Mouse (Mus musculus): ENCODE measurements around the gene Clec12a. TPM values are rescaled to one million over a fixed set of nuclear protein-coding genes. Genes with fewer than 3 reads are reported as not detected.

Clec12a gene
- total and polyA plus RNA-seq, 2 experiments from 2014 or later: 0.36 TPM; not detected in 1

GRCm38 (mm10) chr6:129407324-129407723 is 64.8 kb downstream of the Clec12a start:
- TF ChIP-seq CTCF (IDR thresholded peaks at IDR 0.05; ENCODE audit: low read depth): no peak
- TF ChIP-seq EP300 (IDR thresholded peaks at IDR 0.05; ENCODE audit: low read depth): peak; percentile 69; the same call in 1 of the 2 replicates
- DNase-seq (ENCODE audit: low spot score): peak; percentile 69
- no peaks in the 10 kb centered on the region for H3K27me3 ChIP-seq (ENCODE audit: control insufficient read depth, insufficient read depth, low read length)
- peak overlapping the region; percentile 55 for H3K27ac ChIP-seq (ENCODE audit: low read depth)
- WGBS: 34% methylated on average over 2 of the region's 2 CpGs
- H3K36me3 ChIP-seq (replicated peaks; ENCODE audit: control insufficient read depth, insufficient read depth, low read length): no peaks in the 10 kb centered on the region
- peaks cover 5% of the 10 kb centered on the region; the same call in 1 of the 2 replicates for H3K4me1 ChIP-seq (ENCODE audit: control insufficient read depth, insufficient read depth)
- H3K4me3 ChIP-seq (ENCODE audit: low read depth, low read length): no peak overlapping the region
- H3K9me3 ChIP-seq (replicated peaks; ENCODE audit: control insufficient read depth, low read length): no peaks in the 10 kb centered on the region
- peak; percentile 53 for ATAC-seq (ENCODE audit: insufficient read depth, low read depth)
- no peak overlapping the region for H3K4me2 ChIP-seq (ENCODE audit: low read depth, low read length)
- no peak overlapping the region for H3K9ac ChIP-seq (replicated peaks; ENCODE audit: low read depth, low read length)

- DNase-seq (ENCODE audit: low spot score): no peak
- 83% methylated on average over 2 of the region's 2 CpGs for WGBS
- Histone ChIP-seq H3K36me3 (replicated peaks; ENCODE audit: control insufficient read depth, insufficient read depth, low read length) (no peaks in the 10 kb centered on the region), H3K27me3 (ENCODE audit: control insufficient read depth, insufficient read depth, low read length) (no peaks in the 10 kb centered on the region), H3K4me2 (ENCODE audit: low read depth, low read length) (no peak within 1 kb of the TSS), H3K4me3 (ENCODE audit: low read depth, low read length) (no peak within 1 kb of the TSS), H3K9ac (replicated peaks; ENCODE audit: low read depth, low read length) (no peak within 1 kb of the TSS), H3K4me1 (ENCODE audit: control insufficient read depth, insufficient read depth) (peaks cover 5% of the 10 kb centered on the region; the same call in 1 of the 2 replicates), H3K9me3 (replicated peaks; ENCODE audit: control insufficient read depth, low read length) (no peaks in the 10 kb centered on the region), H3K27ac (ENCODE audit: low read depth) (peak within 1 kb of the TSS; percentile 55; the same call in 1 of the 2 replicates)
- no peak for ATAC-seq (ENCODE audit: insufficient read depth, low read depth)
- TF ChIP-seq CTCF (IDR thresholded peaks at IDR 0.05; ENCODE audit: low read depth): no peak
- TF ChIP-seq EP300 (IDR thresholded peaks at IDR 0.05; ENCODE audit: low read depth): no peak
Measured at GRCm38 (mm10) chr6:129408562-129408961, 66.1 kb downstream of the Clec12a start, which contains the start of gene Clec9a. Clec9a (plus strand) TSS chr6:129408862.

- no peaks in the 10 kb centered on the region for H3K27me3 ChIP-seq (ENCODE audit: control insufficient read depth, insufficient read depth, low read length)
- H3K4me3 ChIP-seq (ENCODE audit: low read depth, low read length): no peak overlapping the region
- H3K9ac ChIP-seq (replicated peaks; ENCODE audit: low read depth, low read length): no peak overlapping the region
- DNase-seq (ENCODE audit: low spot score): no peak
- ATAC-seq (ENCODE audit: insufficient read depth, low read depth): no peak
- no peaks in the 10 kb centered on the region for H3K4me1 ChIP-seq (ENCODE audit: control insufficient read depth, insufficient read depth)
- no peaks in the 10 kb centered on the region for H3K9me3 ChIP-seq (replicated peaks; ENCODE audit: control insufficient read depth, low read length)
- WGBS: 84% methylated on average over 1 of the region's 1 CpGs
- H3K4me2 ChIP-seq (ENCODE audit: low read depth, low read length): no peak overlapping the region
- TF ChIP-seq EP300 (IDR thresholded peaks at IDR 0.05; ENCODE audit: low read depth) (no peak), CTCF (IDR thresholded peaks at IDR 0.05; ENCODE audit: low read depth) (no peak)
- no peaks in the 10 kb centered on the region for H3K36me3 ChIP-seq (replicated peaks; ENCODE audit: control insufficient read depth, insufficient read depth, low read length)
- no peak overlapping the region for H3K27ac ChIP-seq (ENCODE audit: low read depth)
Measured at GRCm38 (mm10) chr6:129414177-129414576, 71.7 kb downstream of the Clec12a start.

Other genes with a start within 250 kb of the Clec12a start
- not detected in 2 replicates for gene Clec2e, start 241.8 kb upstream of the Clec12a start, total RNA-seq (2014; rRNA removed; ENCODE audit: low replicate concordance)
- not detected in 2 replicates for gene Clec2e, start 241.8 kb upstream of the Clec12a start, polyA plus RNA-seq (2015; fragmentation: Nextera tagmentation; extraction: Ambion mirVana)
- gene Clec2d, start 162.1 kb upstream of the Clec12a start, total RNA-seq (2014; rRNA removed; ENCODE audit: low replicate concordance): 24.4 and 67.2 TPM in 2 replicates
- gene Clec2d, start 162.1 kb upstream of the Clec12a start, polyA plus RNA-seq (2015; fragmentation: Nextera tagmentation; extraction: Ambion mirVana): 0.47 and 0.49 TPM in 2 replicates
- gene Cd69, start 67.3 kb upstream of the Clec12a start, total RNA-seq (2014; rRNA removed; ENCODE audit: low replicate concordance): not detected in 2 replicates
- gene Cd69, start 67.3 kb upstream of the Clec12a start, polyA plus RNA-seq (2015; fragmentation: Nextera tagmentation; extraction: Ambion mirVana): not detected in 2 replicates
- gene 4922502D21Rik, start 10.9 kb upstream of the Clec12a start, total RNA-seq (2014; rRNA removed; ENCODE audit: low replicate concordance): not detected in 2 replicates
- gene 4922502D21Rik, start 10.9 kb upstream of the Clec12a start, polyA plus RNA-seq (2015; fragmentation: Nextera tagmentation; extraction: Ambion mirVana): not detected in 2 replicates
- not detected in 2 replicates for gene Clec12b, start 43.2 kb downstream of the Clec12a start, total RNA-seq (2014; rRNA removed; ENCODE audit: low replicate concordance)
- gene Clec12b, start 43.2 kb downstream of the Clec12a start, polyA plus RNA-seq (2015; fragmentation: Nextera tagmentation; extraction: Ambion mirVana): 0.11 and 0.16 TPM in 2 replicates
- gene Clec1b, start 54.6 kb downstream of the Clec12a start, total RNA-seq (2014; rRNA removed; ENCODE audit: low replicate concordance): 0.15 TPM in 1 of 2 replicates, not detected in the other
- 2.5 and 2.7 TPM in 2 replicates for gene Clec1b, start 54.6 kb downstream of the Clec12a start, polyA plus RNA-seq (2015; fragmentation: Nextera tagmentation; extraction: Ambion mirVana)
- not detected in 2 replicates for gene Clec9a, start 66.2 kb downstream of the Clec12a start, total RNA-seq (2014; rRNA removed; ENCODE audit: low replicate concordance)
- 0.22 and 0.23 TPM in 2 replicates for gene Clec9a, start 66.2 kb downstream of the Clec12a start, polyA plus RNA-seq (2015; fragmentation: Nextera tagmentation; extraction: Ambion mirVana)
- gene Clec1a, start 109.3 kb downstream of the Clec12a start, total RNA-seq (2014; rRNA removed; ENCODE audit: low replicate concordance): 8.9 and 23.3 TPM in 2 replicates
- gene Clec1a, start 109.3 kb downstream of the Clec12a start, polyA plus RNA-seq (2015; fragmentation: Nextera tagmentation; extraction: Ambion mirVana): 9.1 and 10.5 TPM in 2 replicates
- 0.35 and 1.9 TPM in 2 replicates for gene Olr1, start 164.5 kb downstream of the Clec12a start, total RNA-seq (2014; rRNA removed; ENCODE audit: low replicate concordance)
- 0.27 TPM in 2 replicates for gene Olr1, start 164.5 kb downstream of the Clec12a start, polyA plus RNA-seq (2015; fragmentation: Nextera tagmentation; extraction: Ambion mirVana)
- gene Tmem52b, start 169.9 kb downstream of the Clec12a start, total RNA-seq (2014; rRNA removed; ENCODE audit: low replicate concordance): not detected in 2 replicates
- gene Tmem52b, start 169.9 kb downstream of the Clec12a start, polyA plus RNA-seq (2015; fragmentation: Nextera tagmentation; extraction: Ambion mirVana): not detected in 2 replicates
- gene Gabarapl1, start 190.5 kb downstream of the Clec12a start, total RNA-seq (2014; rRNA removed; ENCODE audit: low replicate concordance): 63.3 and 73.2 TPM in 2 replicates
- 41.8 and 52.7 TPM in 2 replicates for gene Gabarapl1, start 190.5 kb downstream of the Clec12a start, polyA plus RNA-seq (2015; fragmentation: Nextera tagmentation; extraction: Ambion mirVana)
- gene Klre1, start 235.2 kb downstream of the Clec12a start, total RNA-seq (2014; rRNA removed; ENCODE audit: low replicate concordance): not detected in 2 replicates
- gene Klre1, start 235.2 kb downstream of the Clec12a start, polyA plus RNA-seq (2015; fragmentation: Nextera tagmentation; extraction: Ambion mirVana): not detected in 2 replicates
- gene Klrd1, start 249.1 kb downstream of the Clec12a start, total RNA-seq (2014; rRNA removed; ENCODE audit: low replicate concordance): not detected in 2 replicates
- gene Klrd1, start 249.1 kb downstream of the Clec12a start, polyA plus RNA-seq (2015; fragmentation: Nextera tagmentation; extraction: Ambion mirVana): 0.15 and 0.30 TPM in 2 replicates